Mouse (Mus musculus): ENCODE measurements around the gene Coro6. TPM values are rescaled to one million over a fixed set of nuclear protein-coding genes. Genes with fewer than 3 reads are reported as not detected.

The Coro6 gene
- polyA plus RNA-seq, 1 experiment from 2014 or later, result 0.08 TPM

DNA sequence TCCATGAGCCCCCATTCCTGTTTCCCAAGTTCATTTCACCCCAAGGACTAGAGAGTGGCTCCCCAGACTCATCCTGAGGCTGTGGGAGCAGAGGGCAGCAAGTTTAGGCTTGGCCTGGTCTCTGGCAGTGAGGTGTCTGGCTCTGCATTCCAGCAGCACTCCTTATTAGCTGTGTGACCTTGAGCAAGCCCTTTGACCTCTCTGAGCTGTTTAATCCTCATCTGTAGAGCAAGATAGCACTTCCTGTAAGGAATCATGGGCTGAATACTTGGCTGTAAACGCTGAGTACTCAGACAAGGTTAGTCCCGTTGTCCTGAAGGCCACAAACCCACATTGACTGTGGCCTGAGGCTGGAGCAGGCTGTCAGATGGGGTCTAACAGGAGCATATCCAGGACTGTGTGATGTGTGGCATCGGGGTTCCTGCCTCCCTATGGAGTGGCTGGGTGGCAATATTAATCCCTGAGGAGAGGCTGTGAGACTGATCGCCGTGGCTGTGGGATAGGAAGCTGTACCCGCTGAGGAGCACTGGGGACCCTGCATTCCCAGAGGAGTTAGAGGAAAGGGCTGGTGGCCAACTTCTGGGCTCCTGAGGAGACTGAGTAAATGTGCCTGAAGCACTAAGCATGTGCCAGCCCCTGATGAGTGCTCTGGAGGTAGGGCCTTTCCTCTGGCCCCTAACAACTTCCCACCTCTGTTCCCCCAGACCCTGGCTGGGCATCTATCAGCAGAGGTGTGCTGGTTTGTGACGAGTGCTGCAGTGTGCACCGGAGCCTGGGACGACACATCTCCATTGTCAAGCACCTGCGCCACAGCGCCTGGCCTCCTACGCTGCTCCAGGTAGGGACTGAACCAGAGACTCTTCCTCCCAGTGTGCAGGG is 36.3 kb downstream of the Coro6 start:
- no peak overlapping the region for H3K4me3 ChIP-seq
- H3K4me2 ChIP-seq (replicated peaks), result no peak overlapping the region
- no peaks in the 10 kb centered on the region for H3K27me3 ChIP-seq
- peaks cover 50% of the 10 kb centered on the region for H3K4me1 ChIP-seq
- no peak overlapping the region for H3K9ac ChIP-seq (replicated peaks)
- no peak for ATAC-seq (replicated peaks)
- peaks cover 35% of the 10 kb centered on the region for H3K36me3 ChIP-seq
- WGBS, result 80% methylated on average over 12 of the region's 12 CpGs
- peak overlapping the region; percentile 22; the same call in 1 of the 2 replicates for H3K27ac ChIP-seq (replicated peaks)
- H3K9me3 ChIP-seq, result no peaks in the 10 kb centered on the region

DNA sequence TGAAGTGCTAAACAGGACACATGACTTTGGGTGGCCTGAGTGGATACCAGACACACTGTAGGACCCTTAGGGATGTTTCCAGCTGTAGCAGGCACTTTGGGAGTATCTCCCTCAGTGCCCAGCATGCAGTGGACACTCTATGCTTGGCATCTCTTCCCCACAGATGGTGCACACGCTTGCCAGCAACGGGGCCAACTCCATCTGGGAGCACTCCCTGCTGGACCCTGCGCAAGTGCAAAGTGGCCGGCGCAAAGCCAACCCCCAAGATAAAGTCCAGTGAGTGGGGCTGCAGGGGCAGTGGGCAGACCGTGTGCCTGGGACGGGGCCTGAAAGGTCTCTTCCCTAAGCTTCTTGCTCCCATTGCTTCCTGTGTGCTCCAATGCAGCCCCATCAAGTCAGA is 37.1 kb downstream of the Coro6 start:
- WGBS, result 89% methylated on average over 7 of the region's 7 CpGs
- Histone ChIP-seq H3K36me3 (peaks cover 43% of the 10 kb centered on the region), H3K9me3 (no peaks in the 10 kb centered on the region), H3K27me3 (no peaks in the 10 kb centered on the region), H3K4me3 (no peak overlapping the region), H3K4me1 (peaks cover 44% of the 10 kb centered on the region), H3K27ac (replicated peaks) (no peak overlapping the region), H3K4me2 (replicated peaks) (no peak overlapping the region), H3K9ac (replicated peaks) (no peak overlapping the region)
- ATAC-seq (replicated peaks), result no peak

- Histone ChIP-seq H3K4me2 (replicated peaks) (no peak overlapping the region), H3K4me1 (peaks cover 31% of the 10 kb centered on the region), H3K9ac (replicated peaks) (no peak overlapping the region), H3K27me3 (no peaks in the 10 kb centered on the region), H3K4me3 (no peak overlapping the region), H3K36me3 (peaks cover 56% of the 10 kb centered on the region), H3K27ac (replicated peaks) (no peak overlapping the region), H3K9me3 (no peaks in the 10 kb centered on the region)
- 77% methylated on average over 17 of the region's 17 CpGs for whole genome bisulfite sequencing
- no peak for ATAC-seq (replicated peaks)
Measured at GRCm38 (mm10) chr11:77500361-77501325, 38.4 kb downstream of the Coro6 start.

DNA sequence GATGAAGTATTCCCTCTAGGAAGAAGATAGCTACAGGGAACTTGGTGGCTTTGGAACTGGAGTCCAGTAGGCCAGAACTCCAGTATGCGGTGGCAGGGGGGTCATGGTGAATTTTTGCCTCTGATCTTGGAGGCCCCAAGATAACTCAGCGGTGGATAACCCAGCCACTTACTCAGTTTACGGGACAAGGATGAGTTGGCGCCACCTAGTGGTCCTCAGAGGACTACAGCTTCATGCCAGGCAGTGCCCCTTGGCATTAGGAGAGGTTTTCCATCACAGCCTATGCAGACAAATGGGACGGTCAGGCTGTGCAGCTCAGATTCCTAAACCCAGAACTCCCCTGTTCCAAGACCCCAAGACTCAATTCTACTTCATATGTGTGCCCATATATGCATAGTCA is 39.2 kb downstream of the Coro6 start:
- peak; percentile 38; the same call in 1 of the 2 replicates for ATAC-seq (replicated peaks)
- peaks cover 64% of the 10 kb centered on the region for H3K36me3 ChIP-seq

DNA sequence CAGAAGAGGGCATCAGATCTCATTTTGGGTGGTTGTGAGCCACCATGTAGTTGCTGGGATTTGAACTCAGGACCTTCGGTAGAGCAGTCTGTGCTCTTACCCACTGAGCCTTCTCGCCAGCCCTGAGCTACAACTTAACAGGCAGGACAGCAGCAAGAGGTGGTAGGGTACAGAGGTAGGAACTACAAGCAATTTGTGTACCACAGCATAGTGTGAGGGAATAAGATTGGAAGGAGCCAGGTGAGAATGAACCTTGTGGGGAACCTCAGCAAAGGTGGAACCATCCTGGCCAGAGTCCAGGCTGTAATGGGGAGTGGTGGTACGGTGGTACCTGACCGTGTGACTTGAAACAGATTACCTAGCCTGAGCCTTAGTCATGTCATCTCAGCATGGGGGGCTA is 39.8 kb downstream of the Coro6 start:
- Histone ChIP-seq H3K4me3 (no peak overlapping the region), H3K27ac (replicated peaks) (no peak overlapping the region), H3K36me3 (peaks cover 69% of the 10 kb centered on the region), H3K27me3 (no peaks in the 10 kb centered on the region), H3K9ac (replicated peaks) (no peak overlapping the region), H3K4me2 (replicated peaks) (no peak overlapping the region), H3K9me3 (no peaks in the 10 kb centered on the region), H3K4me1 (peaks cover 29% of the 10 kb centered on the region)
- 94% methylated on average over 4 of the region's 4 CpGs for WGBS
- ATAC-seq (replicated peaks), result no peak

More for the DNA sequence above, 39.2 kb downstream of the Coro6 start:
- no peaks in the 10 kb centered on the region for H3K9me3 ChIP-seq
- H3K9ac ChIP-seq (replicated peaks), result no peak overlapping the region
- 19% methylated on average over 5 of the region's 5 CpGs for WGBS
- H3K4me2 ChIP-seq (replicated peaks), result no peak overlapping the region
- H3K4me3 ChIP-seq, result no peak overlapping the region
- peaks cover 31% of the 10 kb centered on the region for H3K4me1 ChIP-seq
- H3K27ac ChIP-seq (replicated peaks), result no peak overlapping the region
- H3K27me3 ChIP-seq, result no peaks in the 10 kb centered on the region

GRCm38 (mm10) chr11:77502481-77502880 is 40.3 kb downstream of the Coro6 start:
- peaks cover 74% of the 10 kb centered on the region for H3K36me3 ChIP-seq
- no peak overlapping the region for H3K27ac ChIP-seq (replicated peaks)
- 88% methylated on average over 6 of the region's 6 CpGs for WGBS
- H3K9me3 ChIP-seq, result no peaks in the 10 kb centered on the region
- H3K4me1 ChIP-seq, result peaks cover 25% of the 10 kb centered on the region
- ATAC-seq (replicated peaks), result no peak
- no peaks in the 10 kb centered on the region for H3K27me3 ChIP-seq
- H3K9ac ChIP-seq (replicated peaks), result no peak overlapping the region
- no peak overlapping the region for H3K4me3 ChIP-seq
- H3K4me2 ChIP-seq (replicated peaks), result no peak overlapping the region

DNA sequence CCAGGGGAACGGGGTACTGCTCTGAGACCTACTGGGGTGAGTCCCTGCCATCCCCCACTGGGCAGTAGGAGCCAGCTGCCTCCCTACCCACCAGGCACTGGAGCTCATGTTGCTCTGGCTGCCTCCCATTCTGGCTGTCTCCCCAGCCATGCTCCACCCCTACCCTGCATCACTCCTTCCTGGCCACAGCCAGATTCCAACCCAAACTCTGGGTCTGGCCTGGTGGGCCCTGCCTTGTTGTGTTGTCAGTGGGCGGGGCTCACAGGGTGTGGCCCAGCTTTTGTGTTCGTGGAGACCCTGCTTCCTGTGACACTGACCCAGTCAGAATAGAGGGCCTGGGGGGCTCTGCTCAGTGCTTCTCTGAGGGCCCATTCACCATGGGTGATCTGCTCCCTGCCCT is 41.3 kb downstream of the Coro6 start:
- ATAC-seq (replicated peaks), result no peak
- Histone ChIP-seq H3K9me3 (no peaks in the 10 kb centered on the region), H3K9ac (replicated peaks) (no peak overlapping the region), H3K36me3 (peaks cover 75% of the 10 kb centered on the region), H3K4me2 (replicated peaks) (no peak overlapping the region), H3K4me3 (no peak overlapping the region), H3K4me1 (peaks cover 21% of the 10 kb centered on the region), H3K27ac (replicated peaks) (no peak overlapping the region), H3K27me3 (no peaks in the 10 kb centered on the region)
- 75% methylated on average over 3 of the region's 3 CpGs for WGBS

- Histone ChIP-seq H3K36me3 (peaks cover 73% of the 10 kb centered on the region), H3K9ac (replicated peaks) (no peak overlapping the region), H3K9me3 (no peaks in the 10 kb centered on the region), H3K27ac (replicated peaks) (no peak overlapping the region), H3K4me3 (no peak overlapping the region), H3K4me2 (replicated peaks) (no peak overlapping the region), H3K4me1 (peaks cover 18% of the 10 kb centered on the region), H3K27me3 (no peaks in the 10 kb centered on the region)
- WGBS, result 96% methylated on average over 19 of the region's 19 CpGs
- no peak for ATAC-seq (replicated peaks)
Measured at GRCm38 (mm10) chr11:77504377-77504776, 42.2 kb downstream of the Coro6 start.

DNA sequence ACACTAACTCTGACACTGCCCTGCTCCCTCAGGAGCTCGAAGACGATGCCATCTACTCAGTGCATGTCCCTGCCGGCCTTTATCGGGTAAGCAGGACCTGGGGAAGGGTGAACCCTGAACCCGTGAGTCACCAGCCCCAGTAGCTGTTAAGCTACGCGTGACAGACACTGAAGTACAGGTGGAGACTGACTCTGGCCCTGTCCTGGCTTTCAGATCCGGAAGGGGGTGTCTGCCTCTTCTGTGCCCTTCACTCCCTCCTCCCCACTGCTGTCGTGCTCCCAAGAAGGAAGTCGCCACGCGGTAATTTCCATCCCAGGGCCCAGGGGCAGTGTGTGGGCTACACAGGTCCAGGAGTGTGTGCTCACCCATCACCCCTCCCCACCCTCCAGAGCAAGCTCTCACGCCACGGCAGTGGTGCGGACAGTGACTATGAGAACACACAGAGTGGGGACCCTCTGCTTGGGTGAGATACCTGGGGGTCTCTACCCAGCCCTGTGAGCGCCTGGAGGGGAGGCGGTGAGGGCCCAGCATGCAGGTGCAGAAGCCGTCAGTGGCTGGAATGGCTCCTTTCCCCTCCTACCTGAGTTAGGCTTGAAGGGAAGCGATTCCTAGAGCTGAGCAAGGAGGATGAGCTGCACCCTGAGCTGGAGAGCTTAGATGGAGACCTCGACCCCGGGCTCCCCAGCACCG is 43.2 kb downstream of the Coro6 start:
- peaks cover 14% of the 10 kb centered on the region for H3K4me1 ChIP-seq
- no peak overlapping the region for H3K27ac ChIP-seq (replicated peaks)
- 90% methylated on average over 22 of the region's 22 CpGs for WGBS
- no peak for ATAC-seq (replicated peaks)
- H3K9ac ChIP-seq (replicated peaks), result no peak overlapping the region
- H3K27me3 ChIP-seq, result no peaks in the 10 kb centered on the region
- no peak overlapping the region for H3K4me3 ChIP-seq
- H3K9me3 ChIP-seq, result no peaks in the 10 kb centered on the region
- peaks cover 64% of the 10 kb centered on the region for H3K36me3 ChIP-seq
- H3K4me2 ChIP-seq (replicated peaks), result no peak overlapping the region

- WGBS, result 85% methylated on average over 14 of the region's 14 CpGs
- H3K36me3 ChIP-seq, result peaks cover 57% of the 10 kb centered on the region
Measured at GRCm38 (mm10) chr11:77506273-77506672, 44.1 kb downstream of the Coro6 start.

GRCm38 (mm10) chr11:77506941-77507340 is 44.7 kb downstream of the Coro6 start:
- 86% methylated on average over 6 of the region's 6 CpGs for WGBS
- Histone ChIP-seq H3K4me1 (peaks cover 7% of the 10 kb centered on the region), H3K36me3 (peaks cover 56% of the 10 kb centered on the region), H3K27me3 (no peaks in the 10 kb centered on the region), H3K9me3 (no peaks in the 10 kb centered on the region), H3K4me3 (no peak overlapping the region), H3K4me2 (replicated peaks) (no peak overlapping the region), H3K27ac (replicated peaks) (no peak overlapping the region), H3K9ac (replicated peaks) (no peak overlapping the region)
- ATAC-seq (replicated peaks), result no peak

More at GRCm38 (mm10) chr11:77506273-77506672, 44.1 kb downstream of the Coro6 start:
- no peaks in the 10 kb centered on the region for H3K9me3 ChIP-seq
- H3K9ac ChIP-seq (replicated peaks), result no peak overlapping the region
- no peak overlapping the region for H3K27ac ChIP-seq (replicated peaks)
- no peak overlapping the region for H3K4me2 ChIP-seq (replicated peaks)
- no peak overlapping the region for H3K4me3 ChIP-seq
- H3K4me1 ChIP-seq, result peaks cover 7% of the 10 kb centered on the region
- no peaks in the 10 kb centered on the region for H3K27me3 ChIP-seq
- no peak for ATAC-seq (replicated peaks)
